Mouse (Mus musculus) 3134 (cell line): Measurements from ENCODE around the gene Olfr1310.
"Not testable (repeated sequence)": the region's sequence is repeated elsewhere in the genome, so short reads cannot be mapped to it uniquely, and the experiment has no call there.

Source experiments
- DNase-seq: peaks from one replicate; pipeline ENCODE4 v3.0.0-alpha.2; 2011; ENCODE audit warnings: low spot score; ENCODE audit not compliant: insufficient read length; ENCODE audit errors: extremely low read depth

The Olfr1310 gene

GRCm38 (mm10) chr2:112012608-112013007 lies at the start of gene Olfr1310:
Gene Olfr1310, minus strand, starts transcription at chr2:112012708.
- DNase-seq = no peak

- DNase-seq = no peak
Measured at GRCm38 (mm10) chr2:112050138-112050537, 37.6 kb upstream of the Olfr1310 start, which contains the start of gene Olfr1312. Gene Olfr1312, minus strand, starts transcription at chr2:112050238.

GRCm38 (mm10) chr2:112026971-112027370 lies 14.5 kb upstream of the Olfr1310 start:
- DNase-seq = not testable (repeated sequence)

- no peak for DNase-seq
Measured at GRCm38 (mm10) chr2:112024312-112024711, 11.8 kb upstream of the Olfr1310 start, which contains the start of gene Olfr1311. Gene Olfr1311, minus strand, starts transcription at chr2:112024412.

- DNase-seq = no peak
Measured at GRCm38 (mm10) chr2:112014900-112015299, 2.4 kb upstream of the Olfr1310 start.

GRCm38 (mm10) chr2:111990181-111990580 lies 22.3 kb downstream of the Olfr1310 start, which contains the start of gene Olfr1309:
Gene Olfr1309, minus strand, starts transcription at chr2:111990281.
- DNase-seq = no peak

- no peak for DNase-seq
Measured at GRCm38 (mm10) chr2:111964844-111965243, 47.7 kb downstream of the Olfr1310 start, which contains the start of gene Olfr1308. Gene Olfr1308, minus strand, starts transcription at chr2:111964944.
